Mouse (Mus musculus): ENCODE results near the gene Cdc42bpb. TPM values are rescaled to one million over a fixed set of nuclear protein-coding genes. Genes with fewer than 3 reads are reported as not detected.

Cdc42bpb gene
- total RNA-seq, 2 experiments from 2014 or later, result 103 to 118 TPM

Other genes with a start within 250 kb of the Cdc42bpb start
- gene Traf3, start 211.3 kb downstream of the Cdc42bpb start, total RNA-seq (2021), result 10 to 100 TPM; 17.9 to 22.5 TPM
- not detected for gene 4930595D18Rik, start 193.2 kb downstream of the Cdc42bpb start, total RNA-seq (2021)
- gene Amn, start 106.6 kb downstream of the Cdc42bpb start, total RNA-seq (2021), result under 1 TPM in 1 of 2 experiments, not detected in 1; 0.27 TPM
- under 1 TPM in 1 of 2 experiments, not detected in 1; 0.48 TPM for gene Lbhd2, start 29.1 kb upstream of the Cdc42bpb start, total RNA-seq (2021)
- gene Exoc3l4, start 39.3 kb upstream of the Cdc42bpb start, total RNA-seq (2021), result 1 to 10 TPM; 5.1 to 6.7 TPM
- 10 to 100 TPM; 15.0 to 18.5 TPM for gene Tnfaip2, start 64.8 kb upstream of the Cdc42bpb start, total RNA-seq (2021)
- gene Gm266, start 108.1 kb upstream of the Cdc42bpb start, total RNA-seq (2021), result 1 to 10 TPM; 1.0 to 1.1 TPM
- 100 to 1,000 TPM; 300 to 322 TPM for gene Eif5, start 160.3 kb upstream of the Cdc42bpb start, total RNA-seq (2021)
- gene Mark3, start 196.8 kb upstream of the Cdc42bpb start, total RNA-seq (2021), result 10 to 100 TPM; 84.9 to 94.1 TPM